Mouse (Mus musculus) spleen, adult 2 months (tissue): ENCODE measurements around the gene Gm38392.

Experiments
- CTCF ChIP-seq: fragments of 200-500 bp; IDR thresholded peaks from 2 replicates; pipeline ENCODE4 v1.5.1; 2011; ENCODE audit warnings: mild to moderate bottlenecking, inconsistent platforms; ENCODE audit not compliant: insufficient read depth, insufficient read length, insufficient replicate concordance; ENCODE audit errors: extremely low read depth
- POLR2A ChIP-seq: fragments of 200-500 bp; IDR thresholded peaks from 2 replicates; pipeline ENCODE4 v1.6.1; 2011; ENCODE audit warnings: low read depth, low read length, inconsistent platforms

DNA sequence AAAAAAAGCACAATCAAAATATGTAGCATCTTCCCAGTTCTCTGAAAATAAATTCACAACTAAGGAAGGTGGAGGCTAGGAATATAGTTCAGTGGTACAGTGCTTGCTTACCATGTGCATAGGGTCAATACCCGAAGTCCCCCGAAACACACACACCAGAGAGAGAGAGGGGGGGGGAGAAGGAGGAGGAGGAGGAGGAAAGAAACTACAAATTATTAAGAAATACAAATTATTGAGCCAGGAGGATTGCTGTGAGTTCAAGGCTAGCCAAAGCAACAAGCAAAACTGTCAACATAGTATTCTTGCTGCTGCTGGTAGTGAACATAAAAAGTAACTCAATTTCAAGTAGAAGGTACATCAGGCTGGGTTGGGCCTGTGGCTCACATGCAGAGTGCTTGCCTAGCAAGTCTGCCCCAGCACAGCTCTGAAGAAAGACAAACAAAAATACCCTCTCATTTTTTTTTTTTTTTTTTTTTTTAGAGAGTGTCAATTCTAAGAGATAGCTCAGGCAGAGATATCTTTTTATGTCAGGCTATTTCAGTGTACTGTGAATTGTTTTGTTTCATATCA, 87.4 kb downstream of the Gm38392 start:
- no peak for TF ChIP-seq CTCF
- TF ChIP-seq POLR2A, result no peak
